Mouse (Mus musculus): ENCODE data around the gene Slc22a22.

Gene Slc22a22

DNA sequence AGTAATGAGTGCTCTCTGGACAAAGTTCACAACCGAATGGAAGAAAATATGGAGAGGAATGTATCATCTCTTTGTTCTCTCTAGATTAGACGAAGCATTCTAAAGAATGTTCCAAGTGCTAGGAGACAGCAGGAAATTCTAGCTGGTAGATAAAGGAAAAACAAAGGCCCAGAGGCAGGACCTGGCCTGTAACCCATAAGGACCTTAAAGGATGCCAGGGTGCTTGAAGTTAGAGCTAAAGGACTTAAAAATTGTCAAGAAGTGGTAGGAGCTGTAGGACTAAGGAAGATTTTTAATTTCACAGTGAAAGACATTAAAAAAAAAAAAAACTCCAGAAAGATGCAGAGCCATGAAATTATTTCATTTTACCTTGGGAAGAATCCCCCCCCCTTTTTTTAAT lies at the start of gene Slc22a22:
TSS of gene Slc22a22 (minus strand) at position 101 of the 400 bp plus-strand sequence.
- DNase-seq: no peak

DNA sequence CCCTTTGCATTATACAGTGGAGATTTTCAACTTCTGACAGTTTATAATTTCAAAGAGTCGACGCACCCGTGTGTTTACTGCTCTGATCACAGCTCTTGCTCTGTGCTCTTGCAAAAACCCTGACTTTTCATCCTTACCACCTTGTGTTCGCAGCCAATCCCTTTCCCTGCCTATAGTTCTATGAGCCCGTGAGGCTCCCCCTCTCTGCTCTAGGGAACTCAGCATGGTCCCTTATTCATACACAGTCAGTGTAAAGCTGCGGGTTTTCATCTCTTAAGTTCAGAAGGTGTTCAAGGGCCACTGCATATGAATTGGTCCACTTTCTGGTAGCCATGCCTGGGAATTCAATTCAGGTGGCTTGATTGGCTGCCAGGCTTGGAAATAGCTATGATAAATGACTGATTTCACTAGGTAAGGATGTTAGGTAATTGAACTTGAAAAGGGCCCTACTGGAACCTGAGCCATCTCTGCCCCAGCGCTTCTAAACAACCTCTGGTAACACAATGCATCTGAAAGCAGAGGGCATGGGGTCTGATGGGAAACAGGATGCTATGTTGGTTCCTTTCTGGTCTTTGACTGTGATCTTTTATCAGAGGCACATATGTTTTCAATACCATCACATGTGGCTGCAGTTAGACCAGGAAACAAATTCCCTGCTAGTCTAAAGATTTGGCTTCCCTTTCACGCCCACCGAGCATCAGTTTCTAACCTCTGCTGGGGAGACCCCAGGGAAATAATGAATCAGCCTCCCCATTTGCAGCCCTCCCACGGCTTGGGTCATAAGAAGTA lies 46.3 kb upstream of the Slc22a22 start:
- DNase-seq: no peak

DNA sequence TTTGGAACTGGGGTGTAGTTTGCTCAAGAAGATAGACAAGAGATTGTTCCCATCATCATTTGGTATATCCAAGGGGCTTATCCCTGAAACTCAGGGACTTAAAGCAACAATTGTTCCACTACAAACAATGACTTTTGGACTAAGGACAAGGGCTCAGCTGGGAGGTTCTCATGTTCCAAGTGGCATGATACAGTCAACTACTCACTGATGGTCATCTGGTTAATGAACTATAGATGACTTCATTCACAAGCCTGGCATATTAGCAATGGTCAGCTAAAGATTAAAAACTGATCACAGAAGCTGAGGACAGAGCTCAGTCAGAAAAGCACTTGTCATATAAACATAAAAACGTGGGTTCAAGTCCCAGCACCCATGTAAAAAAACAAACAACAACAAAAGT lies 44.7 kb upstream of the Slc22a22 start:
- DNase-seq: no peak

DNA sequence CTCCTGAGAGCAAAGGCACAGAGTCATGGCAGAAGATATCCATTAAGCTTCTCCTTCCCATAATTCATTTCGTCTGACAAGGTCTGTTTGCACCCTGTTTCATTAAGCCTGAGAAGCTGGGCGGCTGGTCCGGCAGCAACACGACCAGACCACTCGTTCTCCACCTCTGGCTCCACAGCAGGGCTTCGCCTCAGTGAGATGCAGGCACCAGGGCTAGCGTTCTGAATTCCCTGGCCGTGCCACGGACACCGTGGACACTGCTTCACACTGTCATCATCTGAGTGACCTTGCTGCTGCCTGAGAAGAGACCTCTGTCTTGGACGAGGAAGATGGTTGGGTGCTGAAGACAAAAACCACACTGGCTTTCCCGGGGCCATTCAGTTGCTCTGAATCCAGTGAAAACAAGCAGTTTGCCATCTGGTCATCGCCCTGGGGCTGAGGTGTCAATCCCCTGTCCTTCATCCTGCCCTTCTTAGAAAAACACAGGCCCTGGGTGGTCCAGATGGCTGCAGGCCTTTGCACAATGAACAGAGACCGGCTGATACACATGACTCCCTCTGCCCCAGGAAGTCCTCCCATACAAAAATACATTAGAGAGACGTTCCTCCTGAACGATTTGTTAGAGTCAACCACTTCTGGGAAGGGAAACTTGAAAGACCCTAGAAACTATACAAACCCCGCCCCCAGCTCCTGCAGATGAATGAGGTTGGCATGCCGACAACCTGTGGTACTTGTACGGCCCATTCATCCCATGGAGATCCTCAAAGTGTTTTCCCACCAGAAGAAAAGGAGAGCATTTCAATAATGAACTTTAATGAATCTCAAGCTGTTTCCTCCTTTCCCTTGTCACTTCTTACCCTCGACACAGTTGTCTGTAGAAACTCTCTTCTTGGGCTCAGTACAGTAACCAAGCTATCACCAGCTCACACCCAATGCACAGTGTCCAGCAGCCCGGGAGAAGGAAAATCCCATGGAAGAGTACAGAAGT lies 32.1 kb upstream of the Slc22a22 start:
- DNase-seq: peak; percentile 51 to 55

DNA sequence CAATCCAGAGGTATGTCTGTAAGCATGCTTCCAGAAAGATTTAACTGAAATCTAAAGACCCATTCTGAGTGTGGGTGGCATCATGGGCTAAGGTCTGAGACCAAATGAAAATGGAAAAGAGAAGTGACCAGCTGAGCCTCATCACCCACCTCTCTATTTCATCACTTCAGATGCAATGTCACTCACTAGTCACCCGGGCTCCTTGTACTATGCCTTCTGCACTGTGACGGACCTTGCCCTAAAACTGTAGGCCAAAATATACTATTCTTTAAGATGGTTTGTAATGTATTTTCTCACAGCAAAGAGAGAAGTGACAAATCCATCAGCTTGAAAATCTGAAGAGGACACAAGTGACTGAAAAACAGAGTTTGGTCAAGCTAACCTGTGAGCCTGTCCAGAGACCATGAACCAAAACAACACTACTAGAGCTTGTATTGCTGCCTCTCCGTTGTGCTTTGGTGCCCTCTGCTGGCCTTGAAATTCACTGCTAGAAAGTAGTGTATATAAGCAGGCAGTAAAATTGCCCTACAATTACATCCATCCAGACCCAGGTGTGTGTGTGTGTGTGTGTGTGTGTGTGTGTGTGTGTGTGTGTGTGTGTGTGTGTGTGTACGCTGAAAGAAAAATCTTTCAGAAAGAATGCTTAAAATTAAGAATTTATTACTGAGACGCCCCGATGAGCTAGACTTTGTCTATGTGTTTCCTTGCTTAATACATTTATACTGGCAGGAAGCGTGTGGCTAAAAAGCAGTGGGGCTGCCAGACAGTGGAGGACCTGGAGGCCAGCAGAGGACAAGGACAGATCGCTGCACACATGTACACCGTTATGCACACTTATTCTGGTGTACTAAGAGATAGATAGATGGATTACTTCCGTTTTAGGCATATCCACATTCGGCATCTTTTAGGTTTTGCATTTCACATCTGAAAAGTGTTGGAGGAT lies 31.1 kb upstream of the Slc22a22 start:
- peak; percentile 93 to 94 for DNase-seq

DNA sequence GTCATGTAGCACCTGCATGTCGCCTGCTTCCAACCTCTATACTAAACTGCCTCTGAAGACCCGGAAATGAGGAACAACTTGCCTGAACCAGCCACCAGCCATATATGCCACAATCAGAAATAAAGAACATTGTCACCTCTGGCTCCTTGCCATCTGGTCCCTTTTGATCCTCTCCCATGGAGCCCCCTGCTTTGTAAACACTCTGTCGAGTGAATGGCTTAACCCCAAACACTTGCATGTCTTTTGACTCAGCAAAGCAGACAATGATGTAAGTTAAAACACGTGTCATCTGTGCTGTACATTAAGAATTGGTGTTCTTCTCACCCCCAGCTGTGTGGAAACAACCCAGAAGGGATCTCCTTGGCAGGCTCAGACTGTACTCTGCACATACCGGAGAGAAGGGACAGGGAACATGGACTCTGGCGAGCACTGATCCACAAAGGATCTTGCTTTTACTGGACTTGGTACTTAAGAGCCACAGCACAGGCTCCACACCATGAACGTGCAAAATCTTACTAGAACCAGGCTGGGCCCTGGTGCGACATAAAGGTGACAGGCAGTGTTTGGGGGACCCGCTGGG lies 26.8 kb upstream of the Slc22a22 start:
- DNase-seq: no peak

DNA sequence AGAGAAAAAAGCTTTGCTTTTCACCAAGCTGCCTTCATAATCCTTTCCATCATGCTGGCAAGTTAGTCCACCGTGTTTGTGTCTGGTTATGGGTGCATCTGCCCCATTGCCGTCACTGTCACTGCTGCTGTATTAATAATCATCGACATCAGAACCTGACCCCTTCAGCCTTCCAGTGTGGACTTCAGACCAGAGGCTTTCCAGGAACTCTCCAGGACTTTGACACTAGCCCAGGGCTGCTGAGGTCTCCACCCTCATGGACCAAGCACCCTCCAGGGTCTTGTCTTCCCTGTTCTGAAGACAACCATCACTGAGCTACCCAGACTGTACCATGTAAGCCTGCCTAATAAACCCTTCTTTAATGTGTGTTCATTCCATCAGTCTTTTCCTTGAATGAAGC lies 26.2 kb upstream of the Slc22a22 start:
- no peak for DNase-seq

DNA sequence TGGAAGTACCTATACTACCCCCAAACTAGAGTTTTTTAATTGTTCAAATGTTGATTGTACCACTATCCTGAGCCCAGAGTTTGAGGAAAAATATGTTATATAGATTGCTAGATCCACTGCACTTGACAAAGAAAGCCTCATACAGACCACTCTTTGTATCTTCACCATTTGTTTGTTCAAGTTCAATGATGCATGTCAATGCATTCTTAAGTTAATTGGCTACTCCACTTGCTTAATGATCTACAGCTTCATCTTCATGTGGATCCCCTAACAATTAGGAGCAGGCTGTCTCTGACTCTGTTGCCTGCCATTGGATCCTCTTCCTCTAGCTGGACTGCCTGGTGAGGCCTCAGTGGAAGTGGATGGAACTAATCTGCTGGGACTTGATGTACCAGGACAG lies 24.1 kb upstream of the Slc22a22 start:
- no peak for DNase-seq

DNA sequence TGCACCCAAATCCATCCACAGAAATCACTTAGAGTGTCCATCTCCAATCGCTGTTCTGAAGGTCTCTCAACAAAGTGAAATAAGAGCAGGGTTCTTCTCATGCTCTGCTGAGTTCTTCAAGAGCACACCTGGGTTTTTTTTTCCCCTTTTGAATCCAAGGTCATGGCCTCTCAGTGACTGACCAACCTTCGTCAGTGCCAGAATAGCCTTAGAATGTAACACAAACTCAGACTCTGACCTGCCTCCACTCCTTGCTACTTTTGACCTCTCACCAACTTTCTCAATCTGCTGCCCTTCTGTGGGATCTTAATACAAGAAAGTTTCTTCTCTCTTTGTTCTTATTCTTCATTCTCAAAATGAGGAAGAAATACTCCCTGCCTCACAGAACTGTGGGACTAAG lies 18.7 kb upstream of the Slc22a22 start:
- no peak for DNase-seq

DNA sequence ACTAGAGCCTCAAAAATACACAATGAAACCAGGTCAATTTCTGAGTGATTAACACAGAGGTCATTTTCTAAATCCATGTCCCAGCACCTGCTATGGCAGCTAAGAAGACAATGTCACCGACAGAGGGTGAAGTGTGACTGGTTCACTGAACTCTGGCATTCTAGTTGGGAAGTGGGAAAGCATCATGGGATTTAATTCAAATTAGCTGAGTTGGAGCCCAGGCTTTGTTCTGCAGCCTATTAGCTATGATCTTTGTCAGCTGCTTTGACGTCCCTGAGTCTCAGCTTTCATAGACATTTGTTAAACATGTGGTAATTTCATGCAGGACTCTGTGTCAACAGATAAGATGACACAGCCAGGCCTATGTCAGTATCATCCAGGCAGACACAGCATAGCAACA lies 5.1 kb upstream of the Slc22a22 start:
- DNase-seq: no peak

DNA sequence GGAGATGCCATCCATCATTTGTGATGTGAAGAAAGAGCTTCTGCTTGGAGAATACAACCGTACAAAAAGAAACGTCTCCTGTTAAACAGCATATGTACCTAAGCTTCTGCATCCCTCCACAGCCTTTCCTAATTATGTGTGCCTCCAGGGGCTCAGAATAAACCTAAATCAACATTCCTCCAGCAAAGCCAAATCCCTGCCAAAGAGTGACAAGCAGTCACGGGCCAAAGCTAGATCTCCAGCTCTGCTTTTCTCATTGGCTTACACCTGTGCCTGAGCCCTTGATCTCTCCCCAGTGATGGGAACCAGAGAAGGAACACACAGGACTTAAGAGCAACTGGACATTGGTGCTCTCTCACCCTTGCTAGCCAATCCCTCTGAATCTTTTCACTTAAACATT lies 5.8 kb downstream of the Slc22a22 start:
- no peak for DNase-seq

DNA sequence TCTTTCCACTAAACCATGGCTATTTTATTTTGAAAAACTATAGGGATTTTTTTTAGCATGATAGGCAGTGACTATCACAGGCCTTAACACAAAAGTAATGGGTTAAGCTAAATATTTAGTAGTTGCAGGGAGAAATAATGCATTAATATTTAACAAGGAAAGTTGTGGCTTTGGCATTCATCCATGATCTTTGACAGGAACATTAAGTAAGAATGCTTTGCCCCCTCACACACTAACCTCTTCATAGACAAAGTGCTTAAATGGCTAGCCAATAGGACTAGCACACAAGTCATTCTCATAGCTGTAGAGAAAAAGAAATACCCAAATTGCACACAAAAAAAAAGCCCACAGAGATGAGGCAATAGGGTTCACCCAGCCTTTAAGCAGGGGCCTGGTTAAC lies 11.4 kb downstream of the Slc22a22 start:
- DNase-seq: no peak

DNA sequence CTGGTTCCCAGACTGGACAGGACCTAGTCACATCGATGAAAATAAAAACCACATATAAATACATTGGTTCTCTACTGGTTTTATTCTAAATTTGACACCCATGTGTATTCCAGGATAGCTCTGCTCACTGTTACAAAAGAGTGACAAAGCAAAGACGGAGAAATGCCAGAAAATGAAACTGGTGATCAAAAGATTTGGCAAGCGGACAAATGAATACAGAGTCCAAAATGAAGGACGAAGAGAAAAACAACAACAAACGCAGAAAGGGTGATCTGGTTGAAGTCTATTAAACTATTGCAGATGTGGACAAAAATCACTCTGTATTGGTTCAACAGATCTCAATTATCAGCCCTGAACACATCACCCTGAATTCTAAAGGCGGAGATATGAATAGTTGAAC lies 12.4 kb downstream of the Slc22a22 start:
- no peak for DNase-seq

DNA sequence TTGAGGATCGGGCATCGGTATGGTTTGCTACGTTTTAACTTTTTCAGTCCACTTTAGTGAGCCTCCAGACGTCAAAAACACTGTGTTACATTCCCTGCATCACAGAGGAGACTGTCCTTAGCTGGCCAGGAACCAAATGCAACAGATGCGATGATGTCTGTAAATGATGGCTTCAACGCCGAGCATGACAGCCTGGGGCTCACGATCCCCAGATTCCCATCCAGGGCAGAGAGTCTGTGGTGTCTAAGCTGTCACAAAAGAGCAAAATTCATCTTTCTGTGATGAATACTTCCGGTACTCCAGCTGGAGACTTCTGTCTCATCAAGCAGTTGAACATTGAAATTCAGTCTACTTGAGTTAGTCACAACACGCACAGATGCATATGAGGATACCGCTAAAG lies 13.4 kb downstream of the Slc22a22 start:
- peak; percentile 23 to 32 for DNase-seq

DNA sequence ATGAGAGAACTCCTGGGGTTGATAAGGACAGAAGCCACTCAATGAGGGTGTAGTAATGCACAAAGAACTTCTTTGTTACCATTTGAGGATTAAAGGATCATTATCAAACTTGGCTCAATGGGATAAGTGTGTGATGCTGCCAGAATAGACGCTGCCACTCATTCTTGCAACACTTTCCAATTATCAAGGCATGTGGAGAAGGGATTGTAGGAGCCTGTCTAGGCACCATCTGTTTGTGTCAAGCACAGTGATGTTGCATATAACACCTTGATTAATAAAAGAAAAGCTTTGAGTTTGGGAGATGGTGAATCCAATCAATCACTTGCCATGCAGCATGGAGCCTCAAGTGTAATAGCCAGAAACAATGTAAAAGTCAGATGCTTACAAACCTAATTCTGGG lies 16.1 kb downstream of the Slc22a22 start:
- DNase-seq: no peak

DNA sequence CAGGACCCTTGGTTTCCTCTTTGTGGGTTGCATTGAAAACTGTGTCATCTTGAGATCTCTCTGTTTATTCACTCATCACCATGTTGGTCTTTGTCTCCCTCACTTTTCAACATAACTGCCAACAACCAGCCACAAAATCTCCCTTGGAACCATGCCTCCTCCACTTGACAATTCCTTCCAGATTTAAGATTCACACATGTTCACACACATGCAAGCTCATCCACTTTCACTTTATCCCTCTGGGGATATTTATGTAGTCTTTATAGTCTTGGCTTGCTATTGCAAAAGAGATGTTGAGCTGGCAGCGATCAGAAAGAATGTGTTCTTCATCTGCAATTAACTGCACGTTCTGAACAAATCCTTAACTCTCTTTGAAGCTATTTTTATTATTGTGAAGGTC lies 20.1 kb downstream of the Slc22a22 start:
- DNase-seq: peak in 1 of 2 experiments; percentile 3

DNA sequence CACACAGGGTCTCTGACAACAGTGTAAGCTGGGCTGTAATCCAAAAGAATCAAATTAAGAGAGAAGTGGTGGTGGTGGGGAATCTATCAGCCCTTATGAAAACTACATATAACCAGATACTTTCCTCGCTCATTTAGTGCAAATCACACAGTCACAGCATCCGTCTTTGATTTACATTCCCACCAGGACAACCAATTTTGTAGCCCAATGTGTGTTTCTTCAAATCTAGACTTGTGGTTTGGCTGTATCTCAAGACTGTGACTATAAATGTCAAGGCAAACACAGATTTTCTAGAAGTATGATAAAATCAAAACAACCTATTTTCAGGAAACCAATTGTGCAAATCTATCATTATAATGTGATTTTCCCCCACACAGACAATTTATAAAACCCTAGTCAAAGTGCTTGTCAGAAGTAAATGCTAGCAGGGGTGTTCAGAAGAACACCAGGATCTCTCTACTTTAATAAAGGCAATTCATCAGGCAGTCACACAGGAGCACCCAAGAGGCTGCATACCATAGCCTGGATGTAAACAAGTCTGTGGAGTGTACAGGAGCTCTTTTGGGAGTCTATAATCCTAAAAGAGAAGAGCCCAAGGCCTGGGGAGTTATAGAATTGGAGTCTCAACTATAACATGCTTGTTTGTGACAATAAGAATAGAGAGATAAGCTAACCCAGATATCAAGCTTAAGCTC lies 42.6 kb downstream of the Slc22a22 start:
- peak in 1 of 2 experiments; percentile 3 for DNase-seq

DNA sequence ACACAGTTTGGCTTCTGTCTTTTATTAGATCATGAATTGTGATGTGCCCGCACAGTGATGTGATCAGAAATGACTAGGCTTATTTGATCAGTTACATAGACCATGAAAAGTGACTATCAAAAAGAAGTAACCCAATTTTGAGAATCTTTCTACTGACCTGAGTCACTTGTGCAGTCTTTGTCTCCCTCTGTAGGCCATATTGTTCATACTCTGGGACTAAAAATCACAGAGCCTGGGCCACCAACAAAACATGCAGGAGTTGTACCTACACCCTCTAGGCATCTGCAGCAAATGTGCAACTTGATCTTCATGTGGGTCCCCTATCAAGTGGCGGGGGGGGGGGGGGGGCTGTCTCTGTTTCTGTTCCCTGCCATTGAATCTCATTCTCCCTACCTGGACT lies 68.9 kb downstream of the Slc22a22 start:
- DNase-seq: peak in 1 of 2 experiments; percentile 3

DNA sequence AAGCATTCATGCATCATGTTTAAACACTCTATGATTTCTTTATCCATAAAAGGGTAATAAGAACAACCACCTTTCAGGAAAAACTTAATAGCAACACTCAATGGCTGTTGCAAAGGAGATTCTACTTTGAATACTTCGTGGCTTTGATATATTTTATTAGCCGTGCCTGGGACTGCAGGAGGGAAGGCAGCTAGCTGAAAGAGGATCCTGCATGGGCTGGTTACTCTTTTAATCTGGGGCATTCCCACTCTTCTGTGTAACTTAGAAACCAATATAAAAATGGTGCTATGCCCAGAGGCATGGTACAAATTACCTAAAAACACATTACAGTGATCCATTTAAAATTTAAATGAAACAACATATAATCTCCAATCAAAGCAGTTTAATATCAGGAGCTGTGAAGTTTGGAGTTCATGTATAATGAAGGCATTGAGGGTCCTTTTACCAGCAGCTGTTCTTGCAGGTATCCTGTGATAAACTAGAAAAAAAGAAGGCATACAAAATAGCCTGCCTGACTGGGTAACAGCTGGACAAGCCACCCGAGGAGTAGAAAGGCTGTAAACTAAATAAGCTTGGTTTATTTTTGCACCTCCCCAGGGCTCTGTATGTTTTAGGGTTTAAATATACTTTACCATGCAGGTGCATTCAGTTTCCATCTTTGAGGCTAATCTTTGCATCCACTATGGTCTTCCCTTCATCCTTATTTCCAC lies 78.8 kb downstream of the Slc22a22 start:
- no peak for DNase-seq

DNA sequence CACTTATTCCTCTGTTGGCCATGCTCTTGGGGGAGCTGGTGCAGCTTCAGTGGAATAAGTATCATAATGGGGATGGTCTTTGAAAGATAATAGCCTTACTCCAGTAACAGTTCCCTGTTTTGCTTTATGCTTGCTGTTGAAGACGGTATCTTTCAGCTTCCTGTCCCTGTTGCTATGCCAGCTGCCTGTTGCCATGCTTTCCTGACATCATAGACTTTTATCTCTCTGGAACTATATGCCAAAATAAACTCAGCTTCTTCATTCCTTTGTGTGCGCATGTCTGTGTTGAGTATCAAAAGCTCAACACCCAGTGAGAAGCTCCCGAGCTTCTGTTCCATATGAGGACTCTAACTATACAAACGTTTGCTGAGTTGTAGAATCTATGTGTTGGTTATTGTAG lies 83.4 kb downstream of the Slc22a22 start:
- no peak for DNase-seq

DNA sequence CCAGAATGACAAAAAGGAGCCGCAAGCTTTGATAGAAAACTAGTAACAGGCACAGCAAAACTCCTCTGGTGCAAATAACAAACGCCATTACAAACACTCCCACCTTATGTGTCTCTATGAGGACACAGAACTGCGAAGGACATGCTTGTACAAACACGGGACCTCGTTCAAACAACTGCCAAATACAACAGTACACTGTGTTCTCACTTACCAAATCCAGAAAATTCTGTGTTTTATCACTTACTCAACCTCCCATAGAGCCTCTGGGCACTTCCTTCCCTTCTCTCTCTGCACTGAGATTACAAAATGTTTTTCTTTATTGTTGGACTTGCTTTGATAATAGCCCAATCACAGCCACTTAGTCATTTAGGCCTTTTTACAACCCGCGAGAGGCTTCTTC lies 97.0 kb downstream of the Slc22a22 start:
- no peak for DNase-seq
